Mouse (Mus musculus) embryonic facial prominence, embryonic 11.5 days (tissue): ENCODE results near the gene Hist1h4j. TPM values are rescaled to one million over a fixed set of nuclear protein-coding genes. Genes with fewer than 3 reads are reported as not detected.
"Not testable (repeated sequence)": the region's sequence is repeated elsewhere in the genome, so short reads cannot be mapped to it uniquely, and the experiment has no call there.

Experiments used
- ATAC-seq: fragments of 200-750 bp; cut with Nextera tagmentation; replicated peaks from 2 replicates; pipeline ENCODE4 v1.8.0; 2017; ENCODE audit warnings: low read depth; ENCODE audit not compliant: insufficient number of reproducible peaks, low FRiP score, low TSS enrichment
- DNase-seq: peaks from one replicate; pipeline ENCODE4 v3.0.0-alpha.2; 2015; ENCODE audit warnings: low spot score
- H3K27ac ChIP-seq: fragments of 300-500 bp; sonication (generic); replicated peaks from 2 replicates; pipeline ENCODE4 v1.5.1; 2014; ENCODE audit warnings: mild to moderate bottlenecking, low read depth, low read length, control low read depth
- H3K27me3 ChIP-seq: fragments of 300-500 bp; sonication (generic); 2 replicates; pipeline ENCODE4 v1.6.1; 2014; ENCODE audit warnings: mild to moderate bottlenecking, low read length, moderate library complexity, mixed read lengths; ENCODE audit not compliant: control insufficient read depth, insufficient read depth
- H3K36me3 ChIP-seq: fragments of 300-500 bp; sonication (generic); replicated peaks from 2 replicates; pipeline ENCODE4 v1.6.1; 2014; ENCODE audit warnings: low read depth, mild to moderate bottlenecking, low read length, moderate library complexity, mixed read lengths; ENCODE audit not compliant: control insufficient read depth, insufficient read depth
- H3K4me1 ChIP-seq: fragments of 300-500 bp; sonication (generic); 2 replicates; pipeline ENCODE4 v1.6.1; 2014; ENCODE audit warnings: low read length, mixed read lengths; ENCODE audit not compliant: control insufficient read depth, insufficient read depth
- H3K4me2 ChIP-seq: fragments of 300-500 bp; sonication (generic); 2 replicates; pipeline ENCODE4 v1.6.1; 2014; ENCODE audit warnings: low read depth, mild to moderate bottlenecking, control low read depth, low read length, moderate library complexity
- H3K4me3 ChIP-seq: fragments of 300-500 bp; sonication (generic); 2 replicates; pipeline ENCODE4 v1.5.1; 2014; ENCODE audit warnings: low read depth, low read length, control low read depth
- H3K9ac ChIP-seq: fragments of 300-500 bp; sonication (generic); replicated peaks from 2 replicates; pipeline ENCODE4 v1.6.1; 2014; ENCODE audit warnings: mild to moderate bottlenecking, control low read depth, low read length
- H3K9me3 ChIP-seq: fragments of 300-500 bp; sonication (generic); replicated peaks from 2 replicates; pipeline ENCODE4 v1.6.1; 2016; ENCODE audit warnings: mild to moderate bottlenecking, low read length, inconsistent platforms, mixed read lengths; ENCODE audit not compliant: control insufficient read depth
- WGBS: fragments of 180-500 bp; shearing (Covaris S2); extraction: QIAGEN DNeasy Blood & Tissue Kit; methylation state at CpG from one replicate; pipeline ENCODE4 v1.1.7; 2014; 5-methylcytosine and 5-hydroxymethylcytosine counted together
- microRNA-seq: library from miRNA; unstranded; fragments of <30 nt; microRNA quantifications from one replicate; pipeline ENCODE4, GENCODE M21; 2016; ENCODE audit warnings: borderline number of aligned reads
- polyA plus RNA-seq: library from polyadenylated mRNA; unstranded; fragments of >200 nt; fragmentation: Nextera tagmentation; extraction: Ambion mirVana; gene quantifications from 2 replicates; pipeline ENCODE4 v1.2.1, GENCODE M21; 2014

The Hist1h4j gene
- polyA plus RNA-seq, 1 experiment from 2014 or later: 1.4 TPM

- ATAC-seq: no peak
- Histone ChIP-seq H3K4me3 (no peak overlapping the region), H3K9me3 (no peaks in the 10 kb centered on the region), H3K9ac (no peak overlapping the region), H3K4me2 (no peak overlapping the region), H3K36me3 (no peaks in the 10 kb centered on the region), H3K27ac (no peak overlapping the region), H3K4me1 (no peaks in the 10 kb centered on the region), H3K27me3 (no peaks in the 10 kb centered on the region)
- no peak for DNase-seq
- WGBS: 90% methylated on average over 1 of the region's 1 CpGs
Measured at GRCm38 (mm10) chr13:21781639-21782038, 46.8 kb downstream of the Hist1h4j start.

GRCm38 (mm10) chr13:21782361-21783254, 47.7 kb downstream of the Hist1h4j start:
- WGBS: under 1% methylated on average over 14 of the region's 35 CpGs
- Histone ChIP-seq H3K27ac (peak overlapping the region; percentile 90), H3K9ac (peak overlapping the region; percentile 69), H3K4me2 (peak overlapping the region; percentile 47), H3K4me3 (peak overlapping the region; percentile 41)
- H3K36me3 ChIP-seq, H3K9me3 ChIP-seq, ATAC-seq, H3K4me1 ChIP-seq, H3K27me3 ChIP-seq: not testable (repeated sequence)
- peak; percentile 76 for DNase-seq

GRCm38 (mm10) chr13:21783255-21783617, 48.4 kb downstream of the Hist1h4j start, which contains the start of gene Hist1h3i:
TSS of gene Hist1h3i (minus strand) at chr13:21783370.
- ATAC-seq (peak; percentile 68), DNase-seq (peak; percentile 94)
- under 1% methylated on average over 13 of the region's 20 CpGs for WGBS
- Histone ChIP-seq H3K9me3 (no peaks in the 10 kb centered on the region), H3K4me2 (peak within 1 kb of the TSS; percentile 47), H3K36me3 (no peaks in the 10 kb centered on the region), H3K27ac (peak within 1 kb of the TSS; percentile 90), H3K27me3 (no peaks in the 10 kb centered on the region), H3K4me1 (no peaks in the 10 kb centered on the region), H3K9ac (peak within 1 kb of the TSS; percentile 69), H3K4me3 (peak within 1 kb of the TSS; percentile 41)

- Histone ChIP-seq H3K27me3 (no peaks in the 10 kb centered on the region), H3K9ac (peak overlapping the region; percentile 60), H3K36me3 (no peaks in the 10 kb centered on the region), H3K4me2 (peak overlapping the region; percentile 42), H3K9me3 (no peaks in the 10 kb centered on the region), H3K4me3 (peak overlapping the region; percentile 25), H3K4me1 (no peaks in the 10 kb centered on the region), H3K27ac (peak overlapping the region; percentile 88)
- DNase-seq (peak; percentile 78), ATAC-seq (no peak)
- WGBS: 2% methylated on average over 9 of the region's 9 CpGs
Measured at GRCm38 (mm10) chr13:21783734-21784161, 48.9 kb downstream of the Hist1h4j start.

- ATAC-seq (no peak), DNase-seq (peak; percentile 32)
- H3K4me1 ChIP-seq: no peaks in the 10 kb centered on the region
- 30% methylated on average over 6 of the region's 6 CpGs for WGBS
- no peaks in the 10 kb centered on the region for H3K27me3 ChIP-seq
- H3K9me3 ChIP-seq: no peaks in the 10 kb centered on the region
- no peak overlapping the region; the same call in 1 of the 2 replicates for H3K4me2 ChIP-seq
- peak overlapping the region; percentile 88 for H3K27ac ChIP-seq
- no peak overlapping the region for H3K4me3 ChIP-seq
- H3K9ac ChIP-seq: peak overlapping the region; percentile 60
- H3K36me3 ChIP-seq: no peaks in the 10 kb centered on the region
Measured at GRCm38 (mm10) chr13:21784311-21784710, 49.4 kb downstream of the Hist1h4j start.

Small RNAs within 50 kb of the gene (microRNA-seq; reads per million reads assigned to microRNA genes)
- gene Gm44357 (not detected), gene Gm44367 (not detected), gene Gm44454 (not detected)

Other genes starting within 250 kb of the Hist1h4j start
- gene AK157302, start 239.8 kb upstream of the Hist1h4j start, polyA plus RNA-seq: 0.35 and 0.41 TPM in 2 replicates
- gene Gm11273, start 233.6 kb upstream of the Hist1h4j start, polyA plus RNA-seq: 1.9 and 5.2 TPM in 2 replicates
- 8.7 and 11.9 TPM in 2 replicates for gene Zkscan8, start 203.9 kb upstream of the Hist1h4j start, polyA plus RNA-seq
- gene Olfr1366, start 192.3 kb upstream of the Hist1h4j start, polyA plus RNA-seq: 0.13 and 0.24 TPM in 2 replicates
- gene Olfr1535, start 175.2 kb upstream of the Hist1h4j start, polyA plus RNA-seq: not detected in 2 replicates
- gene Olfr1364, start 153.3 kb upstream of the Hist1h4j start, polyA plus RNA-seq: not detected in 2 replicates
- not detected in 2 replicates for gene Olfr1362, start 121.0 kb upstream of the Hist1h4j start, polyA plus RNA-seq
- gene Olfr11, start 92.5 kb upstream of the Hist1h4j start, polyA plus RNA-seq: not detected in 2 replicates
- not detected in 2 replicates for gene Olfr1361, start 71.7 kb upstream of the Hist1h4j start, polyA plus RNA-seq
- gene Olfr1360, start 57.7 kb upstream of the Hist1h4j start, polyA plus RNA-seq: not detected in 2 replicates
- not detected in 2 replicates for gene Olfr1359, start 37.0 kb upstream of the Hist1h4j start, polyA plus RNA-seq
- 4.6 TPM in 2 replicates for gene Hist1h2bl, start 18.9 kb upstream of the Hist1h4j start, polyA plus RNA-seq
- 26.6 and 30.4 TPM in 2 replicates for gene Hist1h2ai, start 18.6 kb upstream of the Hist1h4j start, polyA plus RNA-seq
- 9.7 and 14.7 TPM in 2 replicates for gene Hist1h3h, start 17.4 kb upstream of the Hist1h4j start, polyA plus RNA-seq
- 6.3 and 6.4 TPM in 2 replicates for gene Hist1h2bm, start 13.0 kb upstream of the Hist1h4j start, polyA plus RNA-seq
- 7.7 and 8.5 TPM in 2 replicates for gene Hist1h4k, start 15.4 kb downstream of the Hist1h4j start, polyA plus RNA-seq
- 10.4 and 12.0 TPM in 2 replicates for gene Hist1h2ak, start 18.8 kb downstream of the Hist1h4j start, polyA plus RNA-seq
- gene Hist1h2bn, start 19.1 kb downstream of the Hist1h4j start, polyA plus RNA-seq: 1.2 and 1.9 TPM in 2 replicates
- 20.2 and 23.6 TPM in 2 replicates for gene Hist1h1b, start 45.6 kb downstream of the Hist1h4j start, polyA plus RNA-seq
- 270 and 294 TPM in 2 replicates for gene Hist1h3i, start 48.3 kb downstream of the Hist1h4j start, polyA plus RNA-seq
- 3.7 and 7.3 TPM in 2 replicates for gene Hist1h2an, start 52.2 kb downstream of the Hist1h4j start, polyA plus RNA-seq
- gene Hist1h2bp, start 52.4 kb downstream of the Hist1h4j start, polyA plus RNA-seq: 3.1 and 3.8 TPM in 2 replicates
- 23.5 and 23.8 TPM in 2 replicates for gene Hist1h2bq, start 75.1 kb downstream of the Hist1h4j start, polyA plus RNA-seq
- 2.8 TPM in 1 of 2 replicates, not detected in the other for gene Hist1h2ao, start 75.4 kb downstream of the Hist1h4j start, polyA plus RNA-seq
- gene Hist1h4m, start 76.7 kb downstream of the Hist1h4j start, polyA plus RNA-seq: not detected in 2 replicates
- 13.9 and 16.6 TPM in 2 replicates for gene Hist1h4n, start 97.1 kb downstream of the Hist1h4j start, polyA plus RNA-seq
- 5,875 and 5,942 TPM in 2 replicates for gene Hist1h2ap, start 98.4 kb downstream of the Hist1h4j start, polyA plus RNA-seq
- gene Hist1h2br, start 98.7 kb downstream of the Hist1h4j start, polyA plus RNA-seq: 23.1 and 25.1 TPM in 2 replicates
- gene Zfp184, start 210.0 kb downstream of the Hist1h4j start, polyA plus RNA-seq: 28.2 and 30.4 TPM in 2 replicates
- gene Pom121l2, start 246.1 kb downstream of the Hist1h4j start, polyA plus RNA-seq: 0.24 TPM in 1 of 2 replicates, not detected in the other